Mouse (Mus musculus): ENCODE measurements around the gene Khdrbs1.

GRCm38 (mm10) chr4:129750430-129750829, 8.3 kb upstream of the Khdrbs1 start:
- no peak for TF ChIP-seq CTCF (IDR thresholded peaks at IDR 0.05; ENCODE audit: extremely low read depth, insufficient read depth, low read length)
- TF ChIP-seq POLR2A (IDR thresholded peaks at IDR 0.05; ENCODE audit: extremely low read depth, insufficient read depth, low read length) = no peak

Measured in cortical plate, adult 2 months (tissue).